Mouse (Mus musculus) erythroblast, embryonic 14.5 days (primary cell): ENCODE measurements at regions not wholly inside any gene's neighbourhood (a gene's known extent, or its start where the extent isn't known, plus 50 kb on each side); places are given as distances from the start of the nearest gene placed in this dataset.

Experiments
- GATA1 ChIP-seq: IDR thresholded peaks from 2 replicates; pipeline ENCODE4 v1.6.1; 2012; ENCODE audit warnings: low read length, inconsistent platforms, mixed read lengths
- TAL1 ChIP-seq: IDR thresholded peaks from 3 replicates; pipeline ENCODE4 v1.6.1; 2012; ENCODE audit warnings: low read length, inconsistent platforms, mixed read lengths

DNA sequence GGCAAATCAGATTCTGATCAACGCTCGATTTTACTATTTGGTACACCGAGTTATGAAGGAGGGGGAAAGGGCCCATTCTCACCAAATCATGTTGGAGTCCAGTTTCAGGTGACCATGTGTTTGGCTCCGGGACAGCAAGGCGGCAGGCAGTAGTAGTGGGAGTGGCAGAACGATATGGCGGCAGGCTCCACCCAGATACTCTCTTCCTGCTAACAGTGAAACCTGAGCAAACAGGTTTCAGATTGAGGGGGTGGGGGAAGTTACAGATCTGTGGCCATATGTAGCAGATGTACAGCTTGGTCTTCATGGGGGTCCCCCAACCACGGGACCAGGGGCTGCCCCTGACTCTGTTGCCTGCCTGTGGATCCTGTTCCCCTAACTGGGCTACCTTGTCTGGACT lies 224.6 kb upstream of the Prok2 start:
- no peak for TF ChIP-seq TAL1
- no peak for TF ChIP-seq GATA1
